Mouse (Mus musculus): ENCODE data around the gene Nudt19. TPM values are rescaled to one million over a fixed set of nuclear protein-coding genes. Genes with fewer than 3 reads are reported as not detected.
"Not testable (repeated sequence)": the region's sequence is repeated elsewhere in the genome, so short reads cannot be mapped to it uniquely, and the experiment has no call there.

Gene Nudt19
- polyA plus RNA-seq, 1 experiment from 2014 or later = 72.4 TPM

GRCm38 (mm10) chr7:35555224-35556204 lies 590 bp downstream of the Nudt19 start:
- POLR2A ChIA-PET = interaction anchor here (0.6 kb wide), 1 partner anchor 82 kb away, joined by 3 read pairs; no protein-coding TSS in a partner anchor
- CTCF ChIA-PET = interaction anchor here (1.5 kb wide), 1 partner anchor 9 kb away, joined by 3 read pairs; no protein-coding TSS in a partner anchor
- peak; percentile 86 for ATAC-seq
- peaks cover 4% of the 10 kb centered on the region for H3K27me3 ChIP-seq
- in situ Hi-C loops (cut with MboI; ENCODE audit: low pct_unique_long_range_greater_than_20kb) = loop anchor here (10.0 kb wide), 2 partner anchors 79 to 241 kb away; partner anchors contain the start of gene Gpatch1
- DNase-seq (ENCODE audit: low read depth, low spot score) = peak; percentile 48
- TF ChIP-seq CTCF (IDR thresholded peaks at IDR 0.05) = no peak

GRCm38 (mm10) chr7:35554605-35555175 lies 1.4 kb downstream of the Nudt19 start:
- ATAC-seq (peak; percentile 6), DNase-seq (ENCODE audit: low read depth, low spot score) (no peak)
- ChIA-PET POLR2A (no interaction called here), CTCF (interaction anchor here (1.5 kb wide), 1 partner anchor 9 kb away, joined by 3 read pairs; no protein-coding TSS in a partner anchor)
- TF ChIP-seq CTCF (IDR thresholded peaks at IDR 0.05) = no peak
- no peaks in the 10 kb centered on the region for H3K27me3 ChIP-seq
- in situ Hi-C loops (cut with MboI; ENCODE audit: low pct_unique_long_range_greater_than_20kb) = loop anchor here (10.0 kb wide), 2 partner anchors 80 to 240 kb away; partner anchors contain the start of gene Gpatch1

- in situ Hi-C loops (cut with MboI; ENCODE audit: low pct_unique_long_range_greater_than_20kb) = loop anchor here (10.0 kb wide), 2 partner anchors 81 to 239 kb away; partner anchors contain the start of gene Gpatch1
- ATAC-seq (no peak), DNase-seq (ENCODE audit: low read depth, low spot score) (no peak)
- H3K27me3 ChIP-seq = no peaks in the 10 kb centered on the region
- POLR2A ChIA-PET = no interaction called here
- CTCF ChIA-PET = interaction anchor here (1.5 to 1.9 kb wide), 2 partner anchors 8 to 30 kb away, joined by 3 to 11 read pairs; partner anchors contain the start of gene Rgs9bp
- no peak for TF ChIP-seq CTCF (IDR thresholded peaks at IDR 0.05)
These were observed 2.1 kb downstream of the Nudt19 start for GRCm38 (mm10) chr7:35553751-35554604.

- in situ Hi-C loops (cut with MboI; ENCODE audit: low pct_unique_long_range_greater_than_20kb) = no loop called here
- peak; percentile 92 for ATAC-seq
These were observed 10.2 kb downstream of the Nudt19 start for GRCm38 (mm10) chr7:35545881-35546280.

GRCm38 (mm10) chr7:35537562-35537961 lies 18.5 kb downstream of the Nudt19 start, which contains the start of gene Tdrd12:
Gene Tdrd12 (minus strand): TSS chr7:35537745.
- TF ChIP-seq CTCF (IDR thresholded peaks at IDR 0.05) = no peak
- DNase-seq (ENCODE audit: low read depth, low spot score) (no peak), ATAC-seq (no peak)
- in situ Hi-C loops (cut with MboI; ENCODE audit: low pct_unique_long_range_greater_than_20kb) = no loop called here
- ChIA-PET POLR2A (no interaction called here), CTCF (no interaction called here)
- no peaks in the 10 kb centered on the region for H3K27me3 ChIP-seq

More at GRCm38 (mm10) chr7:35545881-35546280, 10.2 kb downstream of the Nudt19 start:
- no peaks in the 10 kb centered on the region for H3K27me3 ChIP-seq
- no peak for DNase-seq (ENCODE audit: low read depth, low spot score)
- CTCF ChIA-PET = interaction anchor here (0.6 to 1.4 kb wide), 11 partner anchors 9 to 150 kb away, joined by 3 to 9 read pairs (median 3); partner anchors contain the start of genes Cep89 and Faap24
- POLR2A ChIA-PET = interaction anchor here (0.6 kb wide), 1 partner anchor 75 kb away, joined by 3 read pairs; no protein-coding TSS in a partner anchor
- TF ChIP-seq CTCF (IDR thresholded peaks at IDR 0.05) = peak; percentile 86

- CTCF ChIA-PET = interaction anchor here (0.8 to 3.1 kb wide), 2 partner anchors 10 to 15 kb away, joined by 3 to 9 read pairs; no protein-coding TSS in a partner anchor
- POLR2A ChIA-PET = no interaction called here
- ATAC-seq = no peak
- DNase-seq (ENCODE audit: low read depth, low spot score) = no peak
- H3K27me3 ChIP-seq = no peaks in the 10 kb centered on the region
- TF ChIP-seq CTCF (IDR thresholded peaks at IDR 0.05) = no peak
- in situ Hi-C loops (cut with MboI; ENCODE audit: low pct_unique_long_range_greater_than_20kb) = no loop called here
These were observed 20.2 kb downstream of the Nudt19 start for GRCm38 (mm10) chr7:35535750-35536512.

GRCm38 (mm10) chr7:35530544-35530943 lies 25.6 kb downstream of the Nudt19 start:
- in situ Hi-C loops (cut with MboI; ENCODE audit: low pct_unique_long_range_greater_than_20kb); POLR2A ChIA-PET; ATAC-seq; CTCF ChIA-PET; DNase-seq (ENCODE audit: low read depth, low spot score); H3K27me3 ChIP-seq: not testable (repeated sequence)

- ChIA-PET CTCF (no interaction called here), POLR2A (no interaction called here)
- DNase-seq (ENCODE audit: low read depth, low spot score) (no peak), ATAC-seq (no peak)
- peaks cover under 1% of the 10 kb centered on the region for H3K27me3 ChIP-seq
- no peak for TF ChIP-seq CTCF (IDR thresholded peaks at IDR 0.05)
- in situ Hi-C loops (cut with MboI; ENCODE audit: low pct_unique_long_range_greater_than_20kb) = no loop called here
These were observed 26.1 kb downstream of the Nudt19 start for GRCm38 (mm10) chr7:35530026-35530425.

- peaks cover 9% of the 10 kb centered on the region for H3K27me3 ChIP-seq
- DNase-seq (ENCODE audit: low read depth, low spot score) (no peak), ATAC-seq (no peak)
- ChIA-PET CTCF (no interaction called here), POLR2A (no interaction called here)
- no peak for TF ChIP-seq CTCF (IDR thresholded peaks at IDR 0.05)
- in situ Hi-C loops (cut with MboI; ENCODE audit: low pct_unique_long_range_greater_than_20kb) = no loop called here
These were observed 29.3 kb downstream of the Nudt19 start for GRCm38 (mm10) chr7:35526795-35527194.

Data from Patski (cell line).